Mouse (Mus musculus): ENCODE data around the gene Slc22a12. TPM values are rescaled to one million over a fixed set of nuclear protein-coding genes. Genes with fewer than 3 reads are reported as not detected.
A peak's percentile ranks its signal among the peaks of the same experiment; 100 is the strongest.

The Slc22a12 gene
- polyA plus RNA-seq, 1 experiment from 2014 or later: not detected

DNA sequence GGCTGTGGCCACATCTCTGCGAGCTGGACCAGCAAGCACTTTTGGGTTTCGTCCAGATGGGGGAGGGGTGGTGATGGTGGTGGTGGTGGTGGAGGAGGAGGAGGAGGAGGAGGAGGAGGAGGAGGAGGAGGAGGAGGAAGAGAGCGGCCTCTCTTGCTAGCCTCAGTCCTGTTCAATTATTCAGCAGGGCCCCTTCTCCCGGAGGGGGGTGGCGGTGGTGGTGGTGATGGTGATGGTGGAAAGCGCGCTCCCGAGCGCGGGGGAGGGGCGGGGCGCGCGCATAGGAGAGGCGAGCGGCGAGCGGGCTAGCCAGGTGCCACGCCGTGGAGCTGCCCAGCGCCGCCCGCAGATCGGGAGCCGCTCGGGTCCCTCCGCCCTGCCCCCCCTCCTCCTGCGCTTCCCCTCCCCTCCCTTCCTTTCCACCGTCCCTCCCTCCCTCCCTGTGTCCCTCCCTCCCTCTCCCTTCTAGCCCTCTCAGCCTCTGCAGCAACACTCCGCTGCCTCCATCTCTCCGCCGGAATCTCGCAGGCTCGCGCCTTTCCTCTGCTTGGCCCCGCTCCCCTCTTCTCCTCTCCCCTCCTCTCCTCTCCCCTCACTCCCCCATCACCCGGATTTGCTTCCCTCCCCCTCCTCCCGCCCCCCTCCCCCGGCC lies 45.6 kb downstream of the Slc22a12 start:
- Histone ChIP-seq H3K4me1 (replicated peaks; ENCODE audit: control insufficient read depth, insufficient read depth, low read length) (peaks cover 11% of the 10 kb centered on the region; the same call in 1 of the 2 replicates), H3K27ac (ENCODE audit: low read depth, low read length) (peak overlapping the region; percentile 37), H3K9me3 (ENCODE audit: control insufficient read depth, low read length) (no peaks in the 10 kb centered on the region), H3K4me3 (ENCODE audit: low read depth, low read length) (peak overlapping the region; percentile 77), H3K9ac (ENCODE audit: low read length) (peak overlapping the region; percentile 90), H3K27me3 (ENCODE audit: control insufficient read depth, insufficient read depth, low read length) (peaks cover 5% of the 10 kb centered on the region), H3K36me3 (ENCODE audit: control insufficient read depth, insufficient read depth, low read length) (no peaks in the 10 kb centered on the region), H3K4me2 (ENCODE audit: low read depth, low read length, severe bottlenecking) (peak overlapping the region; percentile 89)
- ATAC-seq (replicated peaks; ENCODE audit: low FRiP score) (peak; percentile 68), DNase-seq (ENCODE audit: low spot score) (peak; percentile 91)
- WGBS: 1% methylated on average over 23 of the region's 39 CpGs

DNA sequence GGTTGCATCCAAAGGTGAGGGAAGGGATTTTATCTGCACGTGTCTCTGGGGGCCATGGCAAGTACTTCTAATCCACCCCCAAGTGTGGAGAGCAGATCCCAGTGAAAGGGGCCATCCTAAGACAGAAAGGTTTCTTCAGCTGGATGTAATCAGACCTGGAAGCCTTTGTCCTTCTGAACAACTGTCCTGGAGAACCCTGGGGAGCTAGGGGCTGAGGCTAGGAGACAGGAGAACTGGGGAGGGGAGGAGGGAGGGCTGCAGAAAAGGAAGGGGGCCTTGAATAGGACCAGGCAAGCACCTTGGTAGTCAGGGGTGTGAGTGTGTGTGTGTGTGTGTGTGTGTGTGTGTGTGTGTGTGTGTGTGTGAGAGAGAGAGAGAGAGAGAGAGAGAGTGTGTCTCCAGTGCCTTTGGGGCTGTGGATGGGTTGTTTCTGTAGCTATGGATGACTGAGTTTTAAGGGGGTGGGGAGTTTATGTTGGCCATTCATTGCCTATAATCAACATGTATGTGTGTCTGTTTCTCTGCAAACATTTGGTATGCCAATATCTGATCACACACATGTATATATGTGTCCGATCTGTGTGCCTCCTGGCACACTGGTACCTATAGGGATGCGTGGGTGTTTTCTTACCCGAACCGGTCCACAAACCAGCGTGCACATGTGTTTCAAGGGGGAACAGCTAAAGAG lies 46.2 kb downstream of the Slc22a12 start:
- Histone ChIP-seq H3K27ac (ENCODE audit: low read depth, low read length) (no peak overlapping the region), H3K4me3 (ENCODE audit: low read depth, low read length) (peak overlapping the region; percentile 77), H3K9ac (ENCODE audit: low read length) (peak overlapping the region; percentile 32), H3K9me3 (ENCODE audit: control insufficient read depth, low read length) (no peaks in the 10 kb centered on the region), H3K27me3 (ENCODE audit: control insufficient read depth, insufficient read depth, low read length) (peaks cover 5% of the 10 kb centered on the region), H3K36me3 (ENCODE audit: control insufficient read depth, insufficient read depth, low read length) (no peaks in the 10 kb centered on the region), H3K4me1 (replicated peaks; ENCODE audit: control insufficient read depth, insufficient read depth, low read length) (peaks cover 8% of the 10 kb centered on the region; the same call in 1 of the 2 replicates), H3K4me2 (ENCODE audit: low read depth, low read length, severe bottlenecking) (peak overlapping the region; percentile 89)
- ATAC-seq (replicated peaks; ENCODE audit: low FRiP score) (0 out of 2 replicates have a peak, but pooled peaks have one; percentile 17), DNase-seq (ENCODE audit: low spot score) (no peak)
- WGBS: 8% methylated on average over 6 of the region's 6 CpGs

DNA sequence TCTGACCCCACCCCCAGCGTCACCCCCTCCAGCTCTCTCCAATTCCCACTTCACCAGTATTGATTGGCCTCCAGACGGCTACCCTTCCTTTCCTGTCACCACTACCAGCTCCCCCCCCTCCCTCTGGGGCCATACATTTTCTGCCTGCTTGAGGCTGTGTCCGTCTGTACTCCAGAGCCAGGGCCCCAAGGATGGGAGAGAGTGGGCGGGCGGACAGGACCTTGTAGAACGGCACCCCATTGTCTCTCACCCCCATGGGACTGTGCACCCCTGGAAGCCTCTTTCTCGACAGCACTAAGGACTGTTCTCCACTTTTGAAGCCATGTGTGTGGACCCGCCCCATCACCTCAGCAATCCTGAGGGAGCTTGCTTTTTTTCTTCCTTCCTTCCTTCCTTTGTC lies 47.1 kb downstream of the Slc22a12 start:
- Histone ChIP-seq H3K36me3 (ENCODE audit: control insufficient read depth, insufficient read depth, low read length) (no peaks in the 10 kb centered on the region), H3K9me3 (ENCODE audit: control insufficient read depth, low read length) (no peaks in the 10 kb centered on the region), H3K27me3 (ENCODE audit: control insufficient read depth, insufficient read depth, low read length) (peaks cover 5% of the 10 kb centered on the region), H3K9ac (ENCODE audit: low read length) (no peak overlapping the region), H3K27ac (ENCODE audit: low read depth, low read length) (no peak overlapping the region), H3K4me3 (ENCODE audit: low read depth, low read length) (no peak overlapping the region), H3K4me2 (ENCODE audit: low read depth, low read length, severe bottlenecking) (no peak overlapping the region), H3K4me1 (replicated peaks; ENCODE audit: control insufficient read depth, insufficient read depth, low read length) (peaks cover 8% of the 10 kb centered on the region; the same call in 1 of the 2 replicates)
- ATAC-seq (replicated peaks; ENCODE audit: low FRiP score) (no peak), DNase-seq (ENCODE audit: low spot score) (no peak)
- WGBS: 41% methylated on average over 8 of the region's 8 CpGs

DNA sequence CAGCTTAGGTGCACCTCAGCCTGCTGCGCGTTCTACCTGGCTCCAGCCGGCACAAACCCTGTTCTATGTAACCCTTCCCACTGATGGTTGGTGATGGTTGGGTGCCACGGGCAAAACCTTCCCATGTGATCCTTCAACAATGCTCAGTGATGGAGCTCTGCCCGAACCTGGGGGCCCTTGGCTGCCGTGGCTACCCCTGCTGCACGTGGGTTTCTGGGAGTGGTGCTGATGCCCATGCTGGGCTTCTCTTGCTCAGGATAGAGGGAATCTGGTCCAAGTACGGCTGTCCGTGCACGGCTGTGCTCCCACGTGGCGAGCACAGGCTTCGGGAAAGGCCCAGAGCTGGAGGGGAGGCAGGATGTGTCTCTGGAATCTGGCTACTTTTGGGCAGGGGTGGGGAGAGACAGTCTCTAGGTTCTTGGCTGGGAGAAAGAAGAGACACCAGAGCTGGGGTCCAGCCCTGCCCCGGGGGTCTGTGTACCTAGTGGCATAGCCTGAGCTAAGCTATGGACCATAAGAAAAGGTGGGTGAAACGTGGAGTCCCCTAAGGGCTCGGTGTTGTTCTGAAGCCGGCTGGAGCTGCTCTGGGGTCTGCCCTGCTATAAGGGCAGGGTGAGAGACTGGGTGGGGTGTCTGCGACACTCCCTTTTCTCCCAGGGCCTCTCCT lies 48.2 kb downstream of the Slc22a12 start:
- ATAC-seq (replicated peaks; ENCODE audit: low FRiP score): no peak
- DNase-seq (ENCODE audit: low spot score): no peak
- no peak overlapping the region; the same call in 1 of the 2 replicates for H3K9ac ChIP-seq (ENCODE audit: low read length)
- H3K4me1 ChIP-seq (replicated peaks; ENCODE audit: control insufficient read depth, insufficient read depth, low read length): peaks cover 8% of the 10 kb centered on the region; the same call in 1 of the 2 replicates
- peaks cover 5% of the 10 kb centered on the region for H3K27me3 ChIP-seq (ENCODE audit: control insufficient read depth, insufficient read depth, low read length)
- H3K9me3 ChIP-seq (ENCODE audit: control insufficient read depth, low read length): no peaks in the 10 kb centered on the region
- 72% methylated on average over 18 of the region's 18 CpGs for WGBS
- H3K36me3 ChIP-seq (ENCODE audit: control insufficient read depth, insufficient read depth, low read length): no peaks in the 10 kb centered on the region
- no peak overlapping the region for H3K27ac ChIP-seq (ENCODE audit: low read depth, low read length)
- H3K4me2 ChIP-seq (ENCODE audit: low read depth, low read length, severe bottlenecking): no peak overlapping the region
- no peak overlapping the region for H3K4me3 ChIP-seq (ENCODE audit: low read depth, low read length)

DNA sequence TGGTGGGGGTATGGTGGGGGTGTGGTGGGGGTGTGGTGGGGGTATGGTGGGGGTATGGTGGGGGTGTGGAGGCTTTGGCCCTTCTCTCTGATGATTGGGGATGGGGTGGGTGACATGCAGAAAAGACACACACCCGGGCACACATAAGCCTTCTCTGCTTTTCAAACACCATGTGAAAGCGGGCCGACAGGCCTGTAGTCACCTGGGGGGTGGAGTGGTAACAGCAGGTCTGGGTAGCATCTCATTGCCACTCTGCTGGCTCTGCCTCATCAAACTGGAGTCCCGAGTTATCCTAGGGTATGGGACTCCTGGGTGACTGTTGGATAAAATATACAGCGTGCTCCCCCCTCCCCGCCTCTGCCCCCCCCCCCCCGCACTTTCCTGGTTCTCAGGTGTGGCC lies 48.8 kb downstream of the Slc22a12 start:
- no peaks in the 10 kb centered on the region for H3K9me3 ChIP-seq (ENCODE audit: control insufficient read depth, low read length)
- peaks cover 5% of the 10 kb centered on the region for H3K27me3 ChIP-seq (ENCODE audit: control insufficient read depth, insufficient read depth, low read length)
- no peaks in the 10 kb centered on the region for H3K36me3 ChIP-seq (ENCODE audit: control insufficient read depth, insufficient read depth, low read length)
- H3K4me3 ChIP-seq (ENCODE audit: low read depth, low read length): no peak overlapping the region
- peaks cover 10% of the 10 kb centered on the region; the same call in 1 of the 2 replicates for H3K4me1 ChIP-seq (replicated peaks; ENCODE audit: control insufficient read depth, insufficient read depth, low read length)
- no peak overlapping the region for H3K9ac ChIP-seq (ENCODE audit: low read length)
- WGBS: 81% methylated on average over 5 of the region's 7 CpGs
- ATAC-seq (replicated peaks; ENCODE audit: low FRiP score): no peak
- no peak overlapping the region for H3K27ac ChIP-seq (ENCODE audit: low read depth, low read length)
- DNase-seq (ENCODE audit: low spot score): no peak
- H3K4me2 ChIP-seq (ENCODE audit: low read depth, low read length, severe bottlenecking): no peak overlapping the region

DNA sequence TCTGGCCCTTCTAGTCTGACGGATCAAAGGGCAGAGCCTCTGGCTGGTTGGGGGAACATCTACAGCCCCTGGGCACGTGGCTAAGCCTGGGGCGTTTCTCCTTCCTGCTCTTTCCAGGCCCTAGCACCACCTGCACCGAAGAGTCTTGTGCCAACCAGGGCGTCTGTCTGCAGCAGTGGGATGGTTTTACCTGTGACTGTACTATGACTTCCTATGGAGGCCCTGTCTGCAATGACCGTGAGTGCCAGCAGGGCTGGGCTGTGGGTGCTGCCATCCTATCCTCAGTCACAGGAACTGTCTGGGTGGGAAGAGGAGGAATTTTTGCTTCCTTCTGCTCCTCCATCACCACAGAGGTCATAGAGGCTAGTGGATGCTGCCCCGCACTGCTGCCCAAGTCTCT lies 49.6 kb downstream of the Slc22a12 start:
- H3K27me3 ChIP-seq (ENCODE audit: control insufficient read depth, insufficient read depth, low read length): peaks cover 5% of the 10 kb centered on the region
- no peak for ATAC-seq (replicated peaks; ENCODE audit: low FRiP score)
- no peak overlapping the region for H3K9ac ChIP-seq (ENCODE audit: low read length)
- no peaks in the 10 kb centered on the region for H3K9me3 ChIP-seq (ENCODE audit: control insufficient read depth, low read length)
- H3K4me2 ChIP-seq (ENCODE audit: low read depth, low read length, severe bottlenecking): no peak overlapping the region
- no peak overlapping the region for H3K27ac ChIP-seq (ENCODE audit: low read depth, low read length)
- no peak overlapping the region for H3K4me3 ChIP-seq (ENCODE audit: low read depth, low read length)
- 89% methylated on average over 7 of the region's 7 CpGs for WGBS
- peaks cover 9% of the 10 kb centered on the region; the same call in 1 of the 2 replicates for H3K4me1 ChIP-seq (replicated peaks; ENCODE audit: control insufficient read depth, insufficient read depth, low read length)
- no peaks in the 10 kb centered on the region for H3K36me3 ChIP-seq (ENCODE audit: control insufficient read depth, insufficient read depth, low read length)
- no peak for DNase-seq (ENCODE audit: low spot score)

DNA sequence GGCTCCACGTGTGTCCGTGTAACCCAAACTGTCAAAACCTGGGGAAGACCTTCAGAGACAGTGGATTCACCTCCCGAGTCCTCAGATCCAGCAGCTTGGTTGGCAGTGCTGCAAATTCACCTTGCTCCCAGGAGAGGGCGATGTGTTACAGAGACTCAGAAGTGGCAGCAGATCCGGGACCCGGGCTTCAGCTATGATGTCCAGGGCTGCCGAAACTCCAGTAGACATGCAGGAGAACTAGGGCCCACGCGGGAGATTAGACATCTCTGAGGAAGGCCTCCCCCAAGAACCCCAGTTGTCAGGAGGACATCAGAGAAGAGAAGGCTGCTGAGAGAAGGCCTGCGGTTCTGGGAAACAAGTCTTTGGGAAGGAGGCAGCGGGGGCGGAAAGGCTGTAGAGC lies 50.7 kb downstream of the Slc22a12 start:
- Histone ChIP-seq H3K4me2 (ENCODE audit: low read depth, low read length, severe bottlenecking) (no peak overlapping the region), H3K27me3 (ENCODE audit: control insufficient read depth, insufficient read depth, low read length) (peaks cover 5% of the 10 kb centered on the region), H3K9me3 (ENCODE audit: control insufficient read depth, low read length) (no peaks in the 10 kb centered on the region), H3K36me3 (ENCODE audit: control insufficient read depth, insufficient read depth, low read length) (no peaks in the 10 kb centered on the region), H3K4me3 (ENCODE audit: low read depth, low read length) (no peak overlapping the region), H3K27ac (ENCODE audit: low read depth, low read length) (no peak overlapping the region), H3K4me1 (replicated peaks; ENCODE audit: control insufficient read depth, insufficient read depth, low read length) (peaks cover 7% of the 10 kb centered on the region; the same call in 1 of the 2 replicates), H3K9ac (ENCODE audit: low read length) (peak overlapping the region; percentile 23; the same call in 1 of the 2 replicates)
- DNase-seq (ENCODE audit: low spot score): peak; percentile 86
- WGBS: 22% methylated on average over 12 of the region's 12 CpGs
- no peak for ATAC-seq (replicated peaks; ENCODE audit: low FRiP score)

DNA sequence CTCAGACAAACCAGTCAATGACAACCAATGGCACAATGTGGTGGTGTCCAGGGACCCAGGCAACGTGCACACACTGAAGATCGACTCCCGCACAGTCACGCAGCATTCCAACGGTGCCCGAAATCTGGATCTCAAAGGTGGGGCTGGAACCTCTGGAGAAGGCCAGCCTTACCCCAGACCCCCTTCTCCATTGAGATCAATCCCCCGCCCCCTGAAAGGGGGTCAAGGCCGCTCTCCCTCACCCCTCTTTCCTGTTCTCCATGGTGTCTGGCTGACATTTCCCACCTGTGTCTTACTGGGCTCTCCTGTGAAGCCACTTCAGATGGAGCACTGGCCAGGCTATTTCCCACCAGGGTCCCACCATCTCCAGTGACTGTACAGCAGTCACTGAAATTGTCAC lies 51.3 kb downstream of the Slc22a12 start:
- no peak for DNase-seq (ENCODE audit: low spot score)
- no peak for ATAC-seq (replicated peaks; ENCODE audit: low FRiP score)
- no peak overlapping the region for H3K4me2 ChIP-seq (ENCODE audit: low read depth, low read length, severe bottlenecking)
- H3K4me3 ChIP-seq (ENCODE audit: low read depth, low read length): no peak overlapping the region
- no peak overlapping the region for H3K9ac ChIP-seq (ENCODE audit: low read length)
- 95% methylated on average over 8 of the region's 8 CpGs for WGBS
- no peaks in the 10 kb centered on the region for H3K36me3 ChIP-seq (ENCODE audit: control insufficient read depth, insufficient read depth, low read length)
- peaks cover 6% of the 10 kb centered on the region; the same call in 1 of the 2 replicates for H3K4me1 ChIP-seq (replicated peaks; ENCODE audit: control insufficient read depth, insufficient read depth, low read length)
- H3K27me3 ChIP-seq (ENCODE audit: control insufficient read depth, insufficient read depth, low read length): peaks cover 5% of the 10 kb centered on the region
- no peak overlapping the region for H3K27ac ChIP-seq (ENCODE audit: low read depth, low read length)
- H3K9me3 ChIP-seq (ENCODE audit: control insufficient read depth, low read length): no peaks in the 10 kb centered on the region

Measured in forebrain, embryonic 11.5 days (tissue).